Mouse (Mus musculus) ES-E14 (cell line): ENCODE measurements around the gene Mvp.

Experiments
- CHD2 ChIP-seq: IDR thresholded peaks from 2 replicates; pipeline ENCODE4 v1.6.1; 2014; ENCODE audit warnings: mild to moderate bottlenecking, low read depth, low read length, inconsistent platforms
- HCFC1 ChIP-seq: IDR thresholded peaks from 2 replicates; pipeline ENCODE4 v1.6.1; 2012; ENCODE audit warnings: low read length, inconsistent platforms, borderline replicate concordance; ENCODE audit not compliant: insufficient read depth
- MAFK ChIP-seq: IDR thresholded peaks from 2 replicates; pipeline ENCODE4 v1.6.1; 2014; ENCODE audit warnings: mild to moderate bottlenecking, low read depth, low read length, inconsistent platforms; ENCODE audit not compliant: insufficient read depth
- ZNF384 ChIP-seq: IDR thresholded peaks from 2 replicates; pipeline ENCODE4 v1.6.1; 2012; ENCODE audit warnings: low read depth, low read length, inconsistent platforms

- TF ChIP-seq HCFC1 (no peak), ZNF384 (no peak), CHD2 (no peak), MAFK (no peak)
Observed at GRCm38 (mm10) chr7:127003620-127004019, 10.8 kb downstream of the Mvp start.
